Mouse (Mus musculus) neural tube, embryonic 13.5 days (tissue): ENCODE measurements around the gene Spryd4. TPM values are rescaled to one million over a fixed set of nuclear protein-coding genes. Genes with fewer than 3 reads are reported as not detected.

ENCODE experiments used
- ATAC-seq: fragments of 200-750 bp; cut with Nextera tagmentation; 2 replicates; pipeline ENCODE4 v1.8.0; 2017; ENCODE audit warnings: low read depth, mild to moderate bottlenecking, moderate TSS enrichment, moderate library complexity
- H3K27ac ChIP-seq: fragments of 300-500 bp; sonication (generic); replicated peaks from 2 replicates; pipeline ENCODE4 v1.5.1; 2015; ENCODE audit warnings: moderate library complexity, mild to moderate bottlenecking, inconsistent platforms
- H3K27me3 ChIP-seq: fragments of 300-500 bp; sonication (generic); 2 replicates; pipeline ENCODE4 v1.6.1; 2015; ENCODE audit warnings: mild to moderate bottlenecking, inconsistent platforms
- H3K36me3 ChIP-seq: fragments of 300-500 bp; sonication (generic); 2 replicates; pipeline ENCODE4 v1.6.1; 2015; ENCODE audit warnings: mild to moderate bottlenecking, inconsistent platforms
- H3K4me1 ChIP-seq: fragments of 300-500 bp; sonication (generic); replicated peaks from 2 replicates; pipeline ENCODE4 v1.6.1; 2015; ENCODE audit warnings: inconsistent platforms
- H3K4me2 ChIP-seq: fragments of 300-500 bp; sonication (generic); 2 replicates; pipeline ENCODE4 v1.6.1; 2015; ENCODE audit warnings: inconsistent platforms, mild to moderate bottlenecking, moderate library complexity
- H3K4me3 ChIP-seq: fragments of 300-500 bp; sonication (generic); 2 replicates; pipeline ENCODE4 v1.5.1; 2015; ENCODE audit warnings: mild to moderate bottlenecking, inconsistent platforms
- H3K9ac ChIP-seq: fragments of 300-500 bp; sonication (generic); 2 replicates; pipeline ENCODE4 v1.6.1; 2015; ENCODE audit warnings: moderate library complexity, mild to moderate bottlenecking, inconsistent platforms
- H3K9me3 ChIP-seq: fragments of 300-500 bp; sonication (generic); 2 replicates; pipeline ENCODE4 v1.6.1; 2016; ENCODE audit warnings: inconsistent platforms
- WGBS: fragments of 180-500 bp; shearing (Covaris S2); methylation state at CpG from one replicate; pipeline ENCODE4 v1.1.7; 2015; 5-methylcytosine and 5-hydroxymethylcytosine counted together
- polyA plus RNA-seq: library from polyadenylated mRNA; unstranded; fragments of >200 nt; fragmentation: Nextera tagmentation; extraction: Ambion mirVana; gene quantifications from 2 replicates; pipeline ENCODE4 v1.2.1, GENCODE M21; 2015

Spryd4 gene
- polyA plus RNA-seq, 1 experiment from 2014 or later, result 21.5 TPM

GRCm38 (mm10) chr10:128239140-128239539, 27.5 kb upstream of the Spryd4 start:
- H3K4me3 ChIP-seq, result no peak overlapping the region
- no peaks in the 10 kb centered on the region for H3K9me3 ChIP-seq
- peaks cover 44% of the 10 kb centered on the region for H3K36me3 ChIP-seq
- 93% methylated on average over 4 of the region's 4 CpGs for WGBS
- H3K4me1 ChIP-seq, result no peaks in the 10 kb centered on the region
- no peaks in the 10 kb centered on the region for H3K27me3 ChIP-seq
- no peak for ATAC-seq
- no peak overlapping the region for H3K27ac ChIP-seq
- no peak overlapping the region for H3K9ac ChIP-seq
- H3K4me2 ChIP-seq, result no peak overlapping the region

GRCm38 (mm10) chr10:128237807-128238480, 26.3 kb upstream of the Spryd4 start:
- 72% methylated on average over 15 of the region's 15 CpGs for WGBS
- Histone ChIP-seq H3K9ac (no peak overlapping the region), H3K4me3 (no peak overlapping the region), H3K4me1 (peaks cover 1% of the 10 kb centered on the region), H3K36me3 (peaks cover 33% of the 10 kb centered on the region), H3K27ac (0 out of 2 replicates have a peak overlapping the region, but pooled peaks have one; percentile 42), H3K9me3 (no peaks in the 10 kb centered on the region), H3K4me2 (no peak overlapping the region), H3K27me3 (no peaks in the 10 kb centered on the region)
- no peak for ATAC-seq

GRCm38 (mm10) chr10:128236321-128236720, 24.7 kb upstream of the Spryd4 start:
- Histone ChIP-seq H3K27ac (no peak overlapping the region), H3K4me2 (no peak overlapping the region), H3K9me3 (no peaks in the 10 kb centered on the region), H3K27me3 (no peaks in the 10 kb centered on the region), H3K9ac (no peak overlapping the region), H3K4me3 (no peak overlapping the region), H3K36me3 (peaks cover 17% of the 10 kb centered on the region), H3K4me1 (peaks cover 6% of the 10 kb centered on the region)
- 81% methylated on average over 4 of the region's 4 CpGs for WGBS
- ATAC-seq, result no peak

GRCm38 (mm10) chr10:128232420-128232985, 20.9 kb upstream of the Spryd4 start:
- WGBS, result under 1% methylated on average over 14 of the region's 14 CpGs
- peak; percentile 75 for ATAC-seq
- H3K27ac ChIP-seq, result peak overlapping the region; percentile 93

GRCm38 (mm10) chr10:128231697-128232419, 20.3 kb upstream of the Spryd4 start, which contains the start of gene Timeless:
Timeless (plus strand) TSS chr10:128232065.
- Histone ChIP-seq H3K27ac (peak within 1 kb of the TSS; percentile 93), H3K9ac (peak within 1 kb of the TSS; percentile 82), H3K36me3 (no peaks in the 10 kb centered on the region), H3K9me3 (no peaks in the 10 kb centered on the region), H3K4me3 (peak within 1 kb of the TSS; percentile 75), H3K4me2 (peak within 1 kb of the TSS; percentile 69), H3K4me1 (peaks cover 10% of the 10 kb centered on the region), H3K27me3 (no peaks in the 10 kb centered on the region)
- ATAC-seq, result peak; percentile 93
- under 1% methylated on average over 55 of the region's 58 CpGs for WGBS

More at GRCm38 (mm10) chr10:128232420-128232985, 20.9 kb upstream of the Spryd4 start:
- Histone ChIP-seq H3K4me3 (peak overlapping the region; percentile 75), H3K27me3 (no peaks in the 10 kb centered on the region), H3K36me3 (no peaks in the 10 kb centered on the region), H3K4me1 (peaks cover 10% of the 10 kb centered on the region), H3K9me3 (no peaks in the 10 kb centered on the region), H3K9ac (peak overlapping the region; percentile 82), H3K4me2 (peak overlapping the region; percentile 69)

GRCm38 (mm10) chr10:128231146-128231545, 19.5 kb upstream of the Spryd4 start:
- Histone ChIP-seq H3K27me3 (no peaks in the 10 kb centered on the region), H3K9ac (peak overlapping the region; percentile 82; the same call in 1 of the 2 replicates), H3K9me3 (no peaks in the 10 kb centered on the region), H3K36me3 (no peaks in the 10 kb centered on the region), H3K4me3 (peak overlapping the region; percentile 75), H3K4me1 (peaks cover 10% of the 10 kb centered on the region), H3K27ac (0 out of 2 replicates have a peak overlapping the region, but pooled peaks have one; percentile 93), H3K4me2 (peak overlapping the region; percentile 69)
- no peak for ATAC-seq
- WGBS, result 16% methylated on average over 5 of the region's 5 CpGs

GRCm38 (mm10) chr10:128230582-128230981, 19.0 kb upstream of the Spryd4 start:
- H3K9ac ChIP-seq, result peak overlapping the region; percentile 82; the same call in 1 of the 2 replicates
- no peak overlapping the region for H3K27ac ChIP-seq
- no peak overlapping the region for H3K4me3 ChIP-seq
- no peaks in the 10 kb centered on the region for H3K27me3 ChIP-seq
- H3K4me1 ChIP-seq, result peaks cover 10% of the 10 kb centered on the region
- H3K9me3 ChIP-seq, result no peaks in the 10 kb centered on the region
- H3K36me3 ChIP-seq, result no peaks in the 10 kb centered on the region
- H3K4me2 ChIP-seq, result no peak overlapping the region
- no peak for ATAC-seq
- WGBS, result 79% methylated on average over 12 of the region's 12 CpGs

- Histone ChIP-seq H3K4me3 (no peak overlapping the region), H3K36me3 (no peaks in the 10 kb centered on the region), H3K9me3 (no peaks in the 10 kb centered on the region), H3K4me1 (peaks cover 9% of the 10 kb centered on the region), H3K27me3 (no peaks in the 10 kb centered on the region), H3K9ac (no peak overlapping the region), H3K27ac (no peak overlapping the region), H3K4me2 (no peak overlapping the region)
- ATAC-seq, result no peak
- 92% methylated on average over 8 of the region's 8 CpGs for WGBS
These were observed 16.4 kb upstream of the Spryd4 start for GRCm38 (mm10) chr10:128228009-128228408.

- no peak overlapping the region for H3K4me2 ChIP-seq
- H3K4me3 ChIP-seq, result no peak overlapping the region
- 83% methylated on average over 9 of the region's 9 CpGs for WGBS
- H3K9ac ChIP-seq, result no peak overlapping the region
- no peaks in the 10 kb centered on the region for H3K27me3 ChIP-seq
- H3K9me3 ChIP-seq, result no peaks in the 10 kb centered on the region
- no peak overlapping the region for H3K27ac ChIP-seq
- peaks cover 6% of the 10 kb centered on the region; the same call in 1 of the 2 replicates for H3K4me1 ChIP-seq
- no peak for ATAC-seq
- no peaks in the 10 kb centered on the region for H3K36me3 ChIP-seq
These were observed 16.0 kb upstream of the Spryd4 start for GRCm38 (mm10) chr10:128227592-128227991.

- Histone ChIP-seq H3K9ac (no peak within 1 kb of the TSS), H3K27me3 (no peaks in the 10 kb centered on the region), H3K27ac (no peak within 1 kb of the TSS), H3K9me3 (no peaks in the 10 kb centered on the region), H3K36me3 (no peaks in the 10 kb centered on the region), H3K4me2 (no peak within 1 kb of the TSS), H3K4me1 (no peaks in the 10 kb centered on the region), H3K4me3 (no peak within 1 kb of the TSS)
- 53% methylated on average over 4 of the region's 4 CpGs for WGBS
- no peak for ATAC-seq
These were observed 13.9 kb upstream of the Spryd4 start, which contains the start of gene Mip for GRCm38 (mm10) chr10:128225538-128225937. Mip (plus strand) TSS chr10:128225838.

- Histone ChIP-seq H3K9me3 (no peaks in the 10 kb centered on the region), H3K4me1 (no peaks in the 10 kb centered on the region), H3K4me2 (no peak overlapping the region), H3K27ac (no peak overlapping the region), H3K36me3 (no peaks in the 10 kb centered on the region), H3K4me3 (no peak overlapping the region), H3K9ac (no peak overlapping the region), H3K27me3 (no peaks in the 10 kb centered on the region)
- no peak for ATAC-seq
- 62% methylated on average over 5 of the region's 5 CpGs for WGBS
These were observed 13.5 kb upstream of the Spryd4 start for GRCm38 (mm10) chr10:128225064-128225463.
